Mouse (Mus musculus): ENCODE measurements around the gene Dnajc4. TPM values are rescaled to one million over a fixed set of nuclear protein-coding genes. Genes with fewer than 3 reads are reported as not detected.
A peak's percentile ranks its signal among the peaks of the same experiment; 100 is the strongest.

Dnajc4 gene
- polyA plus RNA-seq, 1 experiment = 31.6 TPM

DNA sequence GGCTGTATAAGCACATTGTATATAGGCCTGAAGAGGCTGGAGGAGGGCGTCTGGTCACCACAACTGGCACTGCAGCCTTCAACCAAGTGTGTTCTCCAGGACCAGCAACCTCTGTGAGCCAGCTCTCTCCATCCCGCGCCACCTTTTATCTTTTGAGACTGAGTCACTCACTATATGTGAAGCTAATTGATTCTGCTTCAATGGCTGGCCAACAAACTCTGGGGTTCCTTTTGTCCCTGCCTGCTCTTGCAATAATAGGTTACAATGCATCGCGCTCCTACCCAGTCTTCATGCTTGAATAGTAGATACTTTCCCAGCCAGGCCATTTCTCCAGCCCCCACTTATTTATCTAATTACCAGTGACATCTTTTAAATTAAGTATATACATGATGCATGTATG lies 8.8 kb downstream of the Dnajc4 start:
- Histone ChIP-seq H3K4me3 (ENCODE audit: control insufficient read depth, insufficient read depth, low read length) (no peak overlapping the region), H3K27ac (ENCODE audit: control insufficient read depth, insufficient read depth, low read length) (no peak overlapping the region), H3K4me1 (replicated peaks; ENCODE audit: control insufficient read depth, insufficient read depth, low read length) (peaks cover 23% of the 10 kb centered on the region), H3K27me3 (ENCODE audit: control insufficient read depth, insufficient read depth, low read length) (no peaks in the 10 kb centered on the region), H3K36me3 (ENCODE audit: control insufficient read depth, insufficient read depth, low read length) (no peaks in the 10 kb centered on the region)
- TF ChIP-seq POLR2A (IDR thresholded peaks at IDR 0.05; ENCODE audit: control insufficient read depth, extremely low read depth, insufficient read depth, low read length, poor library complexity) = no peak
- TF ChIP-seq CTCF (IDR thresholded peaks at IDR 0.05; ENCODE audit: borderline replicate concordance, control insufficient read depth, extremely low read depth, insufficient read depth, low read length, poor library complexity) = no peak
- 98% methylated on average over 5 of the region's 5 CpGs for WGBS
- DNase-seq = no peak

DNA sequence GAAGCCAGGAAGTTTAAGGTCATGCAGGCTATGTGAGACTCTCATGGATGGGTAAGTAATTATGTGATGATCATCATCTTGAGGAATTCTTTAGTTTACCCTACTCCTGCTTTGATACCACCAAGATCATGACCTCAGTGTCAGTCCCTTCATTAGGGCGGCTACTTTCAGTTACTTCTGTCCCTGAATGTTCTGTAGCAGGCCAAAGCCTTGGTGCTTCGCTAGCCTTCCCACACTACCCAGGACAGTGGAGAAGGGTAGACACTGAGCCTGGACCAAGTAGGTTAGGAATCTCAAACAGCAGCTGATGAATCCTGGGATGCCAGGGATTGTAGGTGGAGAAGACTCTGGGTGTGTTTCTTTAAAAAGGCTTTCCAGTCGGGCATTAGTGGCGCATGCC lies 10.9 kb downstream of the Dnajc4 start:
- no peak for TF ChIP-seq CTCF (IDR thresholded peaks at IDR 0.05; ENCODE audit: borderline replicate concordance, control insufficient read depth, extremely low read depth, insufficient read depth, low read length, poor library complexity)
- no peak for TF ChIP-seq POLR2A (IDR thresholded peaks at IDR 0.05; ENCODE audit: control insufficient read depth, extremely low read depth, insufficient read depth, low read length, poor library complexity)
- WGBS = 97% methylated on average over 4 of the region's 4 CpGs
- H3K36me3 ChIP-seq (ENCODE audit: control insufficient read depth, insufficient read depth, low read length) = peaks cover 6% of the 10 kb centered on the region; the same call in 1 of the 2 replicates
- no peaks in the 10 kb centered on the region for H3K27me3 ChIP-seq (ENCODE audit: control insufficient read depth, insufficient read depth, low read length)
- H3K27ac ChIP-seq (ENCODE audit: control insufficient read depth, insufficient read depth, low read length) = no peak overlapping the region
- peaks cover 29% of the 10 kb centered on the region for H3K4me1 ChIP-seq (replicated peaks; ENCODE audit: control insufficient read depth, insufficient read depth, low read length)
- H3K4me3 ChIP-seq (ENCODE audit: control insufficient read depth, insufficient read depth, low read length) = no peak overlapping the region
- DNase-seq = no peak

DNA sequence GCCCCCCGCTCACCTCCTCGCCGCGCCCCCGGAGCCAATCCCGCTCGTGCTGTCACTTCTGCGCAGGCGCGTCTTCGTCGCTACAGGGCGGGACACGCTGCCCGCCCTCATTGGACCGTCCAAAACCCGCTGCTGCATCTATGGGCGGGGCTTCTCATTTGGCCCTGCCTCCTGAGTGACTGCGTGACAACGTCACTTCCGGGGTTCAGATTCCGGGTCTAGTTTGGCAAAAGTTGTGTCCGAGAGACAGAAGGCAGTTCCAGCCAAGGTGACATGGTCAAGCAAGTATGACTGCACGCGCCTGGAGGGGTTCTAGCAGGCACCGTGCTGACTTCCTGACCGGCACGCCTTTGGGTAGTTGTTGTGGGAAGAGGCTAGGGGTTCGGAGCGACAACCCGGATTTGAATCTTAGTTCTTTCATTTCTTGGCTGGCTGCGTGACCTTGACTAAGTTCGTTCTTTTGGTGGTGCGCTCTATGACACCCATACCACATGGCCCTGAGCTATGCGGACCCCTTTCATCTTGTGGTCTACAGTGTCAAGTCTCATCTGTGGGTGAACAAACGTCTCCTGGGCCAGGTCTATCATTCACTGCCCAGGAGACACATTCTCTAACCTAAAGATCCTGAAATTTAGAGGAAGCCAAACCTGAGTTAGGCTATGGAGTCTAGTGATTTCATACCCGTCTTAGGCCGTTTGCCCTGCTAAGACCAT lies 11.8 kb downstream of the Dnajc4 start, which contains the start of gene Fkbp2:
Gene Fkbp2 (minus strand): TSS at position 121 of the 713 bp plus-strand sequence.
- under 1% methylated on average over 38 of the region's 38 CpGs for WGBS
- Histone ChIP-seq H3K4me3 (ENCODE audit: control insufficient read depth, insufficient read depth, low read length) (peak within 1 kb of the TSS; percentile 65), H3K36me3 (ENCODE audit: control insufficient read depth, insufficient read depth, low read length) (peaks cover 6% of the 10 kb centered on the region; the same call in 1 of the 2 replicates), H3K4me1 (replicated peaks; ENCODE audit: control insufficient read depth, insufficient read depth, low read length) (peaks cover 28% of the 10 kb centered on the region), H3K27ac (ENCODE audit: control insufficient read depth, insufficient read depth, low read length) (peak within 1 kb of the TSS; percentile 53), H3K27me3 (ENCODE audit: control insufficient read depth, insufficient read depth, low read length) (no peaks in the 10 kb centered on the region)
- peak; percentile 98 for DNase-seq
- peak; percentile 35 for TF ChIP-seq POLR2A (IDR thresholded peaks at IDR 0.05; ENCODE audit: control insufficient read depth, extremely low read depth, insufficient read depth, low read length, poor library complexity)
- TF ChIP-seq CTCF (IDR thresholded peaks at IDR 0.05; ENCODE audit: borderline replicate concordance, control insufficient read depth, extremely low read depth, insufficient read depth, low read length, poor library complexity) = peak; percentile 37; the same call in 1 of the 2 replicates

DNA sequence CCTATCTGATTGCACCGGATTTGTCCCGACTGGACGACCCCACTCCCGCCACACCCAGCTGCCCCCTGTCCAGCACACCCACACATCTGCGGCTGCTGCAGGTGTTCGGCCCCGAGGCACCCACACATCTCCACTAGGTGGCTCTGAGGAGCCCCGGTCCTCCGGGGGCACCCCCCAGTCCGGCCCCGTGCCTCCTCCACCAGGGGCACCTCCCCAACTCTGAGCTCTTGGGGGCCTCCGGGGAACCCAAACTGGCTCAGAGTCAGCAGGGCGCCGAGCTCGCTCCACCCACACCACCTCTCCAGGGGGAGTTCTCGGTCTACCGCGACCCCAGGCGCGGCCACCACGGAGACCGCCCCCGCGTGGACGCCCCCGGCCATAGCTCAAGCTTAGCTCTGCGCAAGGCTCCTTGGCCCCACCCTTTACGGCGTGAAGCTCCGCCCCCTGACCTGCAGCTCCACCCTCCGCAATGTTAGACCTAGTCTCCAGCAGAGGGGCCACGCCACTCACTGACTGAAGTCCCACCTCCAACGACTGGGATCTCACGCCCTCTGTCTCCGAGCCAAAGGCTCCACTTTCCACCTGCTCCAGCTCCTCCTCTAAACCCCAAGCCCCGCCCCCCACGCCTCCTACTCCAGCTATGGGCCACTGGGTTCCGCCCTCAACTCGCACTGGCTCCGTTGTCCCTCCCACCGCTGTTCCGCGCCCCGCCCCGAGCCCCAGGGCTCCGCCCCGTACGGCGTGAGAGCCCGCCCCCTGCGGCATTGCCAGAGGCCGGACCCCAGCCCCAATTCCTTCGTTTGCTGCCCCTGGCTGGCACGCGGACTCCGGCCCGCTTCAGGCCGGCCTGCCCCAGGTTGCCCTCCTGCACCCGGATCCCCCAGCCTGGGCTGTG lies 12.6 kb downstream of the Dnajc4 start:
- peak; percentile 96 for TF ChIP-seq CTCF (IDR thresholded peaks at IDR 0.05; ENCODE audit: borderline replicate concordance, control insufficient read depth, extremely low read depth, insufficient read depth, low read length, poor library complexity)
- TF ChIP-seq POLR2A (IDR thresholded peaks at IDR 0.05; ENCODE audit: control insufficient read depth, extremely low read depth, insufficient read depth, low read length, poor library complexity) = peak; percentile 41
- Histone ChIP-seq H3K4me3 (ENCODE audit: control insufficient read depth, insufficient read depth, low read length) (peak overlapping the region; percentile 65), H3K36me3 (ENCODE audit: control insufficient read depth, insufficient read depth, low read length) (peaks cover 6% of the 10 kb centered on the region; the same call in 1 of the 2 replicates), H3K27me3 (ENCODE audit: control insufficient read depth, insufficient read depth, low read length) (no peaks in the 10 kb centered on the region), H3K27ac (ENCODE audit: control insufficient read depth, insufficient read depth, low read length) (peak overlapping the region; percentile 1; the same call in 1 of the 2 replicates), H3K4me1 (replicated peaks; ENCODE audit: control insufficient read depth, insufficient read depth, low read length) (peaks cover 28% of the 10 kb centered on the region)
- peak; percentile 99 for DNase-seq
- under 1% methylated on average over 59 of the region's 59 CpGs for WGBS

DNA sequence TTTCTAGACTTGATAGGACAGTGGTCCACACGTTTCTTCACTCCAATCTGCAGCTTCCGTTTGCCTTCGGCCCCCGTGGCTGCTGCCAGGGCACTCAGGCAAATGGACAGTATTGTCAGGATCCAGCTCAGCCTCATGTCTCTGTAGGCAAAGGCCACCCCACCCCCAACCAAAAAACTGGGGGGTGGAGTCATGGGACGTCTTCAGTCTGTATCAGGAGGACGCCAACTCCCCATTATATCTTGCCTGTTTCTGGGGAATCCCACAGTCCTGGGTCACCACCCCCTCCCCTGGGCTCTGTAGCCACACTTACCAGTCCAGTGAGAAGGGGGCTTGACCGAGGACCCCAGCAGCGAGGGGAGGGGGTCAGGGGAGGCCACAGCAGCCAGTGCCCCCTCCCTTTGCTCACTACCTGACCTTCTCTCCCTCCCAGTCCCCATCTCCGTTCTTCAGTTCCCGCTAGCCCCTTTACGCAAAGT lies 13.3 kb downstream of the Dnajc4 start:
- peaks cover 29% of the 10 kb centered on the region for H3K4me1 ChIP-seq (replicated peaks; ENCODE audit: control insufficient read depth, insufficient read depth, low read length)
- TF ChIP-seq POLR2A (IDR thresholded peaks at IDR 0.05; ENCODE audit: control insufficient read depth, extremely low read depth, insufficient read depth, low read length, poor library complexity) = no peak
- no peak for TF ChIP-seq CTCF (IDR thresholded peaks at IDR 0.05; ENCODE audit: borderline replicate concordance, control insufficient read depth, extremely low read depth, insufficient read depth, low read length, poor library complexity)

DNA sequence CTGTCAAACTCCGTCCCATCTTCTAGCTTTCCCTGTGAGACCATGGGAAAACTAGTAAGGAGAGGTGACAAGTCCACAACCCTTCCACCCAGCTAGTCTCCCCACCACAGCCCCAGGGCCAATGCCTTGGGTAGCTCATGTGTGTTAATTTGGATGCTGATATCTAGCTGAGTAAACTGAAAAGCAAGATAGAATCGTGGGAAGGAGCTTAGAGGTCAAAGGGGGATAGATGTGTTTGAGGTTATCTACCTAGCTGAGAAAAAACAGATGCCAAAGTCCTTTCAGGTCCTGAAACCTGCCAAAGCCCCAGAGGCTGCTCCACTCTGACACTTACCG lies 13.8 kb downstream of the Dnajc4 start:
- WGBS = 61% methylated on average over 3 of the region's 3 CpGs
- H3K27me3 ChIP-seq (ENCODE audit: control insufficient read depth, insufficient read depth, low read length) = no peaks in the 10 kb centered on the region
- peak overlapping the region; percentile 48 for H3K4me3 ChIP-seq (ENCODE audit: control insufficient read depth, insufficient read depth, low read length)
- TF ChIP-seq POLR2A (IDR thresholded peaks at IDR 0.05; ENCODE audit: control insufficient read depth, extremely low read depth, insufficient read depth, low read length, poor library complexity) (no peak), CTCF (IDR thresholded peaks at IDR 0.05; ENCODE audit: borderline replicate concordance, control insufficient read depth, extremely low read depth, insufficient read depth, low read length, poor library complexity) (no peak)
- peaks cover 6% of the 10 kb centered on the region; the same call in 1 of the 2 replicates for H3K36me3 ChIP-seq (ENCODE audit: control insufficient read depth, insufficient read depth, low read length)
- DNase-seq = no peak
- peaks cover 32% of the 10 kb centered on the region for H3K4me1 ChIP-seq (replicated peaks; ENCODE audit: control insufficient read depth, insufficient read depth, low read length)
- peak overlapping the region; percentile 7; the same call in 1 of the 2 replicates for H3K27ac ChIP-seq (ENCODE audit: control insufficient read depth, insufficient read depth, low read length)

More for the DNA sequence above, 13.3 kb downstream of the Dnajc4 start:
- peaks cover 6% of the 10 kb centered on the region; the same call in 1 of the 2 replicates for H3K36me3 ChIP-seq (ENCODE audit: control insufficient read depth, insufficient read depth, low read length)
- no peaks in the 10 kb centered on the region for H3K27me3 ChIP-seq (ENCODE audit: control insufficient read depth, insufficient read depth, low read length)
- H3K4me3 ChIP-seq (ENCODE audit: control insufficient read depth, insufficient read depth, low read length) = peak overlapping the region; percentile 48
- peak overlapping the region; percentile 1; the same call in 1 of the 2 replicates for H3K27ac ChIP-seq (ENCODE audit: control insufficient read depth, insufficient read depth, low read length)
- DNase-seq = peak; percentile 54
- WGBS = 31% methylated on average over 11 of the region's 11 CpGs

Measured in thymus, adult 2 months (tissue).